In the genomic region with DNA sequence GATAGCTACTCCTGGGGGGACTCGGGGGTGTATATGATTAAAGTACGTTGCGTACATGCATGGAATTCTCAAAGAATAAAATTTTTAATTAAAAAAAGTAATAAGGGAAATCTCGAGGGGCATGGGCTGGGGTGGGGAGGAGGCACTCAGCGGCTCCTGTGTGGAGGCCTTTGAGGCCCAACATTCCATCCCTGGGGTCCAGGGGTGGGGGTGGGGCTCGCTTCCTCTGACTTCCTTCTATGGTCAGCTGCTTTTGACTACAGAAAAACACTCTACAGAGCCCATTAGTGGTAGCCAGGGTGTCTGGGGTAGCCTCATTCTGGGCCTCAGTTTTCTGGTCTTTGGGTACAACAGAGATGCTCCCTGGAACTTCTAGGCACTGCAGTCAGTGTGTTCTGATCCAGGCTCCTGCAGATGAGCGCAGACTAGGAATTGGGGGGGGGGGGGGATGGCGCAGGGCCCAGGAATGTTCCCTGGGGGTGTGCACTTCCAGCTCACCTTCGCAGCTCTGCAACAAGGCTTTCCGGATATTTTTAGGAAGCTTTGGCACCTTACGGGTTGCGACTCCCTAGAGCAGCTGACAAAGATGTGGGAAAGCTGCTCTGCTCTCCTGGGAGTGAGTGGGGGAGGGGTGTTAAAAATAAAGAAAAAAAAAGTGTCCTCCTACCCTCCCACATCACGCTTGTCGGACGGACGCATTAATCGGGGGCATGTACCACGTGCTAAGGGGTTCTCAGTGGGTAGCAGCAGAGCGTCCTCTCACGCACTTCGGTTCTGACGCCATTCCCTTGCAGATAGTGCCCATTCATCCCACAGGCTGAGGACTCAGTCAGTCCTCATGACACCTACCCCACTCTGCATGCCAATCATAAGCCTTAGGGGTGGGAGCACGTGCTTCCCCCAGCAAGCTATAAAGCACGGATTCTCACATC, we compare ENCODE assay signal across 10 mouse cellular contexts.
A peak's percentile ranks its signal among the peaks of the same experiment; 100 is the strongest.
DNase-seq lines count a peak whose midpoint lies in the region; ATAC-seq lines count a peak whose summit lies in the region.
"Had no signal": no experiment of that assay in that cellular context is flagged by ENCODE, and none has a peak within 500 bp of the region (broad histone marks: within the 10 kb centered on the region; RNA-seq: fewer than 3 reads in every experiment).

No protein-coding gene starts in this region.

- H3K36me3 ChIP-seq in forebrain, embryonic 15.5 days, result no peaks in the 10 kb centered on the region
- no peaks in the 10 kb centered on the region for H3K36me3 ChIP-seq in midbrain, embryonic 14.5 days (ENCODE audit: control insufficient read depth, insufficient read depth, low read length)

- intact Hi-C loops in left cerebral cortex, postnatal 14 days (cut with DNase I), result no loop called here
- intact Hi-C loops in left cerebral cortex, postnatal 10 days (cut with DNase I), result no loop called here

- ATAC-seq in forebrain, embryonic 15.5 days (replicated peaks), result peak; percentile 48
- 0 out of 2 replicates have a peak, but pooled peaks have one; percentile 31 for ATAC-seq in midbrain, embryonic 14.5 days (ENCODE audit: low FRiP score, low TSS enrichment)
- ATAC-seq: Patski had no signal

- H3K4me3 ChIP-seq in forebrain, embryonic 15.5 days, result no peak overlapping the region
- H3K4me3 ChIP-seq in midbrain, embryonic 14.5 days (replicated peaks; ENCODE audit: low read depth, low read length), result no peak overlapping the region

- H3K9me3 ChIP-seq in forebrain, embryonic 15.5 days, result no peaks in the 10 kb centered on the region
- no peaks in the 10 kb centered on the region for H3K9me3 ChIP-seq in midbrain, embryonic 14.5 days (ENCODE audit: control insufficient read depth, low read length)

- H3K4me1 ChIP-seq in forebrain, embryonic 15.5 days, result no peaks in the 10 kb centered on the region
- H3K4me1 ChIP-seq in midbrain, embryonic 14.5 days (ENCODE audit: control insufficient read depth, insufficient read depth, low read length), result no peaks in the 10 kb centered on the region

- no peak overlapping the region for H3K9ac ChIP-seq in forebrain, embryonic 15.5 days (replicated peaks)
- no peak overlapping the region for H3K9ac ChIP-seq in midbrain, embryonic 14.5 days (replicated peaks; ENCODE audit: low read length)
- H3K9ac ChIP-seq: liver, embryonic 14.5 days had no signal

- no peak overlapping the region for H3K27ac ChIP-seq in forebrain, embryonic 15.5 days (replicated peaks)
- no peak overlapping the region for H3K27ac ChIP-seq in midbrain, embryonic 14.5 days (replicated peaks; ENCODE audit: low read depth, low read length)
- H3K27ac ChIP-seq: liver, embryonic 14.5 days had no signal

- no peak overlapping the region for H3K4me2 ChIP-seq in forebrain, embryonic 15.5 days (replicated peaks)
- H3K4me2 ChIP-seq in midbrain, embryonic 14.5 days (ENCODE audit: low read length), result no peak overlapping the region

- H3K27me3 ChIP-seq in forebrain, embryonic 15.5 days, result no peaks in the 10 kb centered on the region
- H3K27me3 ChIP-seq in midbrain, embryonic 14.5 days (ENCODE audit: control insufficient read depth, insufficient read depth, low read length), result no peaks in the 10 kb centered on the region
- H3K27me3 ChIP-seq: Patski had no signal

- peak; percentile 28 to 59 for DNase-seq in frontal cortex, adult 2 months (ENCODE audit: extremely low spot score in 1 of 2, low spot score in 1 of 2)
- DNase-seq in frontal cortex, postnatal 25 days (ENCODE audit: low spot score in 2 of 2), result no peak
- DNase-seq in left cerebral cortex, postnatal 14 days (ENCODE audit: low spot score in 2 of 2), result peak; percentile 30 to 63
- DNase-seq in left cerebral cortex, postnatal 10 days (ENCODE audit: extremely low spot score in 1 of 2, low spot score in 2 of 2), result no peak
- peak; percentile 21 for DNase-seq in midbrain, embryonic 14.5 days
- DNase-seq in urinary bladder, postnatal 36 days (ENCODE audit: low spot score in 2 of 2), result no peak
- no peak for DNase-seq in gastrocnemius, adult 8-10 months (ENCODE audit: low spot score in 2 of 2)

- 59% methylated on average over 24 of the region's 24 CpGs for WGBS in forebrain, embryonic 15.5 days
- 55% methylated on average over 24 of the region's 24 CpGs for whole genome bisulfite sequencing in midbrain, embryonic 14.5 days

Comparison
In these comparisons a context has a peak if more than half of its experiments do, and no peak if none do; other contexts are left out.
1. DNase-seq: peak in frontal cortex, adult 2 months (2 of 2), left cerebral cortex, postnatal 14 days (2 of 2) and midbrain, embryonic 14.5 days (single experiment); none in frontal cortex, postnatal 25 days (0 of 2), left cerebral cortex, postnatal 10 days (0 of 2), urinary bladder, postnatal 36 days (0 of 2) and gastrocnemius, adult 8-10 months (0 of 2).